8 mouse cellular contexts compared by ENCODE assay signal in the genomic region with DNA sequence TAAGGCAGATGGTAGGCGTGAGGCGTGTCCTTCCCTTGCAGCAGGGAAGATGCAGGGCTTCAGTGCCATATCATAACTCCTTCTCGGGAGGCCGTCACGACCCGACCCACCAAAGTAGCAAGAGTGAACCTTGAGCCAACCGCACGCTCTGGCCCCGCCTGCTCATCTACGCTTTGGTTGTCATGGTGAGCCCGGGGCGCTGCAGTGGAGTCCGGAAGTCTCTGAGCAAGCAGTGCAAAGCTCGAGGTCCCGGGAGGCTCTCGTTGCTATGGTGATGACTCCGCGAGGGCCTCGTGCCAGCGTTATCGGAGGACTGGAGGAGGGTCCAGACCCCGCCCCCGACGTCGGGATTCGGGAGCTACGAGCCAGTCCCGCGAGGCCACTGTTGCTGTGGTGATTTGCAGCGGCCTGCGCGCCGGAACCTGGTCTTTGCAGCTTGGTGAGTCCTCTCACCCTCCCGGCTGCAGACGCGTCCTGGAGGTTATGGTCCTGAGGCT. TPM values are rescaled to one million over a fixed set of nuclear protein-coding genes. Genes with fewer than 3 reads are reported as not detected.
DNase-seq lines count a peak whose midpoint lies in the region; ATAC-seq and TF ChIP-seq lines count a peak whose summit lies in the region.

Gene Rab36, plus strand, starts transcription at position 176 of the 497 bp plus-strand sequence.

- H3K9ac ChIP-seq in hindbrain, embryonic 11.5 days (ENCODE audit: low read depth, low read length) = peak within 1 kb of the TSS; percentile 51
- H3K9ac ChIP-seq in lung, postnatal 0 days (replicated peaks; ENCODE audit: low read depth) = no peak within 1 kb of the TSS

- no peak for ATAC-seq in G1E (ENCODE audit: extremely low read depth, insufficient number of reproducible peaks, low FRiP score, poor library complexity, severe bottlenecking)
- peak; percentile 96 for ATAC-seq in hindbrain, embryonic 11.5 days (ENCODE audit: low FRiP score)
- ATAC-seq in lung, postnatal 0 days = peak; percentile 96

- no peaks in the 10 kb centered on the region for H3K36me3 ChIP-seq in G1E (replicated peaks)
- H3K36me3 ChIP-seq in hindbrain, embryonic 11.5 days (ENCODE audit: control insufficient read depth, insufficient read depth, low read length) = no peaks in the 10 kb centered on the region
- H3K36me3 ChIP-seq in lung, postnatal 0 days (ENCODE audit: insufficient read depth, low read length) = no peaks in the 10 kb centered on the region

- under 1% methylated on average over 36 of the region's 36 CpGs for WGBS in cerebellum, adult 2 months
- WGBS in hindbrain, embryonic 11.5 days = under 1% methylated on average over 36 of the region's 36 CpGs
- under 1% methylated on average over 36 of the region's 36 CpGs for WGBS in lung, postnatal 0 days

- H3K4me3 ChIP-seq in G1E (ENCODE audit: low read depth, low read length) = peak within 1 kb of the TSS; percentile 16; the same call in 1 of the 2 replicates
- peak within 1 kb of the TSS; percentile 73 for H3K4me3 ChIP-seq in cerebellum, adult 2 months (replicated peaks; ENCODE audit: insufficient read depth, low read depth, low read length)
- H3K4me3 ChIP-seq in hindbrain, embryonic 11.5 days (ENCODE audit: low read depth, low read length) = peak within 1 kb of the TSS; percentile 35
- H3K4me3 ChIP-seq in lung, postnatal 0 days (ENCODE audit: low read depth, low read length) = peak within 1 kb of the TSS; percentile 19

- no peak for TF ChIP-seq CTCF in G1E (IDR thresholded peaks at IDR 0.05; ENCODE audit: low read depth, low read length)
- no peak for TF ChIP-seq CTCF in cerebellum, adult 2 months (IDR thresholded peaks at IDR 0.05; ENCODE audit: borderline replicate concordance, insufficient read depth, low read depth, low read length)
- no peak for TF ChIP-seq CTCF in lung, postnatal 0 days (IDR thresholded peaks at IDR 0.05)

- H3K4me1 ChIP-seq in G1E (ENCODE audit: insufficient read depth, low read depth, low read length) = no peaks in the 10 kb centered on the region
- H3K4me1 ChIP-seq in cerebellum, adult 2 months (ENCODE audit: control insufficient read depth, insufficient read depth, low read length) = no peaks in the 10 kb centered on the region
- H3K4me1 ChIP-seq in hindbrain, embryonic 11.5 days (replicated peaks; ENCODE audit: control insufficient read depth, insufficient read depth, low read length) = peaks cover 6% of the 10 kb centered on the region; the same call in 1 of the 2 replicates
- no peaks in the 10 kb centered on the region for H3K4me1 ChIP-seq in lung, postnatal 0 days (ENCODE audit: insufficient read depth, low read depth, low read length)

- no peak for TF ChIP-seq EP300 in lung, postnatal 0 days (IDR thresholded peaks at IDR 0.05)

- peak within 1 kb of the TSS; percentile 52 for H3K4me2 ChIP-seq in hindbrain, embryonic 11.5 days (replicated peaks; ENCODE audit: low read depth, low read length)
- H3K4me2 ChIP-seq in lung, postnatal 0 days (replicated peaks; ENCODE audit: low read depth, low read length) = peak within 1 kb of the TSS; percentile 57

- no peaks in the 10 kb centered on the region; the same call in 1 of the 2 replicates for H3K27me3 ChIP-seq in G1E (ENCODE audit: insufficient read depth, low read length)
- no peaks in the 10 kb centered on the region for H3K27me3 ChIP-seq in cerebellum, adult 2 months (ENCODE audit: control insufficient read depth, insufficient read depth, low read length)
- no peaks in the 10 kb centered on the region for H3K27me3 ChIP-seq in hindbrain, embryonic 11.5 days (ENCODE audit: control insufficient read depth, insufficient read depth, low read length)
- no peaks in the 10 kb centered on the region for H3K27me3 ChIP-seq in lung, postnatal 0 days (replicated peaks; ENCODE audit: insufficient read depth, low read length)

- no peak for TF ChIP-seq POLR2A in cerebellum, adult 2 months (IDR thresholded peaks at IDR 0.05; ENCODE audit: borderline replicate concordance, insufficient read depth, low read length)

- peaks cover 51% of the 10 kb centered on the region for H3K9me3 ChIP-seq in G1E (replicated peaks)
- no peaks in the 10 kb centered on the region for H3K9me3 ChIP-seq in hindbrain, embryonic 11.5 days (ENCODE audit: control insufficient read depth, low read length)
- H3K9me3 ChIP-seq in lung, postnatal 0 days (ENCODE audit: low read length) = no peaks in the 10 kb centered on the region

- DNase-seq in G1E (ENCODE audit: low spot score) = no peak
- peak; percentile 84 to 85 for DNase-seq in cerebellum, adult 2 months
- peak; percentile 94 to 96 for DNase-seq in frontal cortex, adult 2 months (ENCODE audit: extremely low spot score in 1 of 2, low spot score in 1 of 2)
- DNase-seq in hindbrain, embryonic 11.5 days (ENCODE audit: low spot score) = peak; percentile 100
- DNase-seq in layer of hippocampus, postnatal 10 days (ENCODE audit: low spot score in 2 of 2) = peak; percentile 96
- peak; percentile 92 for DNase-seq in lung, postnatal 0 days (ENCODE audit: low spot score)
- DNase-seq in ovary, postnatal 14 days (ENCODE audit: low spot score) = peak; percentile 99
- peak; percentile 67 to 68 for DNase-seq in thymus, postnatal 10 days (ENCODE audit: low spot score in 2 of 2)

- H3K27ac ChIP-seq in cerebellum, adult 2 months (ENCODE audit: insufficient read depth, low read length) = no peak within 1 kb of the TSS
- H3K27ac ChIP-seq in hindbrain, embryonic 11.5 days (ENCODE audit: low read depth, low read length) = peak within 1 kb of the TSS; percentile 86
- H3K27ac ChIP-seq in lung, postnatal 0 days (ENCODE audit: low read length) = no peak within 1 kb of the TSS

RNA-seq across cellular contexts. Expression of gene Rab36, which starts in this region (rescaled TPM):
- total RNA-seq in G1E (2014; fragmentation: Nextera tagmentation) (not detected in 2 replicates), G1E (2017) (0.05 and 0.17 TPM in 2 replicates)
- polyA plus RNA-seq in G1E (2012) = 0.02 TPM in 1 of 2 replicates, not detected in the other
- polyA plus RNA-seq in cerebellum, adult 2 months (2012; rRNA removed) = 20.4 and 21.2 TPM in 2 replicates
- 41.6 TPM in 2 replicates for polyA plus RNA-seq in frontal cortex, adult 2 months (2012; rRNA removed)
- polyA plus RNA-seq in hindbrain, embryonic 11.5 days (2014; fragmentation: Nextera tagmentation; extraction: Ambion mirVana) = 6.8 and 9.3 TPM in 2 replicates
- 10 to 100 TPM; 31.4 to 40.3 TPM for total RNA-seq in layer of hippocampus, postnatal 10 days (2021)
- 4.7 and 6.1 TPM in 2 replicates for polyA plus RNA-seq in lung, postnatal 0 days (2015; fragmentation: Nextera tagmentation; extraction: Ambion mirVana)

Comparison
In these comparisons a context has a peak if more than half of its experiments do, and no peak if none do; other contexts are left out.
1. RNA of gene Rab36 (total RNA-seq): 31.4 to 40.3 TPM in layer of hippocampus, postnatal 10 days; 0.05 to 0.17 TPM in G1E; every median in the first group is over 10 times any median in the second.
2. H3K4me3 ChIP-seq: peak in every context shown above with its lines; median percentile 73 in cerebellum, adult 2 months; 35 in hindbrain, embryonic 11.5 days; 19 in lung, postnatal 0 days; 16 in G1E.